Mouse (Mus musculus) thymus, adult 18-20 months (tissue): ENCODE data around the gene Mtrf1l.
A peak's percentile ranks its signal among the peaks of the same experiment; 100 is the strongest.

ENCODE experiments used
- DNase-seq, 2 experiments: peaks; one replicate each; pipeline ENCODE4 v3.0.0; 2022; ENCODE audit warnings: mixed read lengths in 2 of 2

The Mtrf1l gene

DNA sequence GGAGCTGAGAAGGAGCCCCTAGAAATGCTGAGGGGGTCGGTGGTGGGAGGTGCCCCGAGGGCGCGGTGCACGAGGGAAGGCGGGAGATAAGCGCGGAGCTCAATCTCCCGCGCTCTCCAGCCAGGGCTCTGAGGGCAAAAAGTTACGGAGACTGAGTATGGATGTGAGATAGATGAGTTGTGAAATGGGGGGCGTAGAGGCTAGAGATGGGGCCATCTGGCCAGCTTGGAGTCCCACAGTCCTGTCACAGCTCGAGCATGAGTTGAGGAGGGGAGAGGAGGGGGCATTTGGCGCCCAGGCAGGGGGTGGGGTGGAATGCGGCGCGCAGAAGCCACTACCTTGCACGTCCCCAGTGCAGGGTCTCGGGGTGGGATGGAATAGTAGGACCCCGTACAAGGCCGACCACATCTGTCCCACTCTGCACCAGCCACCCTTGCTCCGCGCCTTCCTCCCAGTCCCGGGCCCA, 19.0 kb downstream of the Mtrf1l start:
- peak; percentile 30 to 32 for DNase-seq

DNA sequence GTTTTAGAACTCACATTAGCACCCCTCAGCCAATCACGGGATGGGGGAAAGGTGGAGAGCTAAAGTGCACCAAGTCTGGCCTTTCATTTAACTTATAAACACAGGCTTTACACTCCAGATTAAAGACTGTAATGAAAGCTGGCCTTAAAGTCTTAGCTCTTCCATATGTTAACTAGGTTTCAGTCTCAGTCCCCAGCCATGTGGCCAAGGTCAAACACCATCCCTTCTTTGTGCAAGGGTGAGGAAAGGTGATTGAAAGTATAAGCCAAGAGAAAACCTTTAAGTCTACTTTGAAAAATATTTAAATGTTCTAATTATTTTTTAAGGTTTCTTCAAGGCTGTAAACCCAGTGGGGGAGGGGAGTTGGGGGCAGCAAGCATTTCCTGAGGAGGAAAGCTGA, 20.0 kb downstream of the Mtrf1l start:
- no peak for DNase-seq

DNA sequence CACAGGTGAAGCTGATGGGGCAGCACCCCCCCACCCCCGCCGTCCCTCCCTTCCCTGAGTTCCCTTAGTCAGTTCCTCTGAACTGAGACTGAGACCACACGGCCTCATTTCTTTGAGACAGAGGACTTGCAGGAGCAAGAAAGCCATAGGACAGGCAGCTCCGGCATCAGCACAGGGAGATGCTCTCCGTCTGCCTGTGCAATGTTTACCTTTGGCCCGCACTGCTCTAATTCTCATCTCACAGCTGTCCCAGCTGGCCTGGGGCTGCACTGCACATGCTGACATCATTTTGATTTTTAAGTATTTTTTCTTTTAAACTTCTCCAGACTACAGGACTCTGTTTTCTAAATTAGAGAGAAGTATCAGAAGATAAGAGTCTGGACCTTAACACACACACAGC, 20.8 kb downstream of the Mtrf1l start:
- DNase-seq, result no peak

DNA sequence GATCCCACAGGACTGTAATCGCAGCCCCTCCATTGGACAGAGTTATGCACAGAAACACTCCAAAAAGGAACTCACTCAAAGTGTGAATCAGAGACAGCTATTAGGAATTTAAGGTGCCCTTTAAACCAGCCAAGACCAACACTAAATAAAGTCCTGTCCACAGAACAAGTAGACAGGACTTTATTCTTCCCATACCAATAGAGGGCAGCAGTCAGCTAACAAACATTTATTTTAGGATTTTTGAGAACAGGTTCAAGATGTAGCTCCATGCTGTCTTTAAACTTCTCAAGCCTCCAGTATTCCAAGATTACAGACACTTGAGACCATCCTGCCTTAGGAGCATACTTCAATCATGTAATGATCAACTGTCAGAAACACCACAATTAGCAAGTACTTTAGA, 23.2 kb downstream of the Mtrf1l start:
- DNase-seq, result no peak

DNA sequence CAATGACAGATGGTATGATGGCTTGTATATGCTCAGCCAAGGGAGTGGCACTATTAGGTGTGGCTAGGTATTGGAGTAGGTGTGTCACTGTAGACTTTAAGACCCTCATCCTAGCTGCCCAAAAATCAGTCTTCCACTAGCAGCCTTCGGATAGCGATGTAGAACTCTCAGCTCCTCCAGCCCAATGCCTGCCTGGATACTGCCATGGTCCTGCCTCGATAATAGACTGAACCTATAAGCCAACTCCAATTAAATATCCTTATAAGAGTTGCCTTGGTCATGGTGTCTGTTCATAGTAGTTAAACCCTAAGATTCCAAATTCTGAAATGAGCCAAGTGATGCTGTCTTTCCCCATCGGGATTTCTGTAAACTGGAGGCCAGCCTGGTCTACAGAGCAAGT, 25.6 kb downstream of the Mtrf1l start:
- DNase-seq, result no peak

DNA sequence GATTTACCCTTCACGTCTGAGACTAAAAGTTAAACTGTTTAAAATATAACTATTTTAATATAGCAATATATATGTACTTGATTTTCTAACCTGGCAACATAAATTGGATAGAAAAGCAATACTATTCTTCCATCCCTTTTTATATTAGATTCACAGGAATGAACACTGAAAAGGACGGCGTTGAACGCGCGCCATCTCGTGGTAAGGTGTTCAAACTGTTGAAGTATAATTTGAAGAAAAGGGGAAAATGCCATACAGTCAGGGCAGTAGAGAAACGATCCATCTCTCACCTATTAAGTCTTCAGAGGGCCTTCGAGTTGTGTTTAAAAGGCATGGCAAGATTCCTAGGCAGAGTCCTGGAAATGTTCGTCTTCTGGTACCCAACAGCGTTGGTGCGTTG, 33.1 kb downstream of the Mtrf1l start:
- no peak for DNase-seq

DNA sequence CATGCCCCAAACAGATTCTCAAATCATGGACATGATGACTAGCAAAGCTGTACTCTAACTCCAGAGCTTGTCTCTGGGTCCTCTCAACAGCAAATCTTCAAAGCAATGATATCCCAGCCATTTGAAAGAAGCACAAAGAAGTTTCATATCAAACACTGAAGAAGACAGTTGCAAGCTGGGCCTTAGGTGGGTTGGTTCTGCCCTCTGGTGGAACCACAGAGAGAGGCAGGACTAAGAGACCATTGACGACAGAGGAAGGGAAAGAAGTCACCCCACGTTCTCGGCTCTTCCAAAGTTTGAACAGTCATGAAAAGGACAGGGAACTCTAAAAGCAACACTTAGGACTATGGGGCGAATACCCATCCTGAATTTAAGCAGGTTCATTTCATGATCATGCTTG, 36.8 kb downstream of the Mtrf1l start:
- DNase-seq, result no peak
